Comparison of ENCODE assay signal across 15 mouse cellular contexts in genomic region chr5:130184193-130184856, GRCm38 (mm10). TPM values are rescaled to one million over a fixed set of nuclear protein-coding genes. Genes with fewer than 3 reads are reported as not detected.
A peak's percentile ranks its signal among the peaks of the same experiment; 100 is the strongest.
DNase-seq lines count a peak whose midpoint lies in the region; ATAC-seq and TF ChIP-seq lines count a peak whose summit lies in the region.
"Had no signal": no experiment of that assay in that cellular context is flagged by ENCODE, and none has a peak within 500 bp of the region (broad histone marks: within the 10 kb centered on the region; RNA-seq: fewer than 3 reads in every experiment).

No protein-coding gene starts in this region.

- no peak for TF ChIP-seq CTCF in gastrocnemius, adult 2 months (IDR thresholded peaks at IDR 0.05)
- no peak for TF ChIP-seq CTCF in embryonic fibroblast, embryonic 13.5 days (IDR thresholded peaks at IDR 0.05; ENCODE audit: borderline replicate concordance, insufficient read depth, low read length)

- H3K4me2 ChIP-seq in liver, embryonic 15.5 days = peak overlapping the region; percentile 8; the same call in 1 of the 2 replicates
- H3K4me2 ChIP-seq: hindbrain, embryonic 15.5 days; midbrain, embryonic 12.5 days had no signal

- peak overlapping the region; percentile 41 for H3K4me3 ChIP-seq in gastrocnemius, adult 2 months
- no peak overlapping the region for H3K4me3 ChIP-seq in embryonic fibroblast, embryonic 13.5 days (ENCODE audit: insufficient read depth, low read length)
- no peak overlapping the region for H3K4me3 ChIP-seq in liver, embryonic 15.5 days (replicated peaks)
- H3K4me3 ChIP-seq: hindbrain, embryonic 15.5 days; midbrain, embryonic 12.5 days had no signal

- peak overlapping the region; percentile 83 for H3K27ac ChIP-seq in gastrocnemius, adult 2 months
- 0 out of 2 replicates have a peak overlapping the region, but pooled peaks have one; percentile 33 for H3K27ac ChIP-seq in embryonic fibroblast, embryonic 13.5 days (ENCODE audit: insufficient read depth, low read length)
- H3K27ac ChIP-seq in liver, embryonic 15.5 days (replicated peaks) = 0 out of 2 replicates have a peak overlapping the region, but pooled peaks have one; percentile 6
- H3K27ac ChIP-seq: hindbrain, embryonic 15.5 days; midbrain, embryonic 12.5 days had no signal

- peaks cover 27% of the 10 kb centered on the region for H3K4me1 ChIP-seq in embryonic fibroblast, embryonic 13.5 days (ENCODE audit: control insufficient read depth, insufficient read depth, low read length)
- H3K4me1 ChIP-seq in liver, embryonic 15.5 days (replicated peaks) = peaks cover 56% of the 10 kb centered on the region

- H3K9me3 ChIP-seq in liver, embryonic 15.5 days (replicated peaks) = no peaks in the 10 kb centered on the region
- H3K9me3 ChIP-seq: hindbrain, embryonic 15.5 days; midbrain, embryonic 12.5 days had no signal

- no peak overlapping the region for H3K9ac ChIP-seq in liver, embryonic 15.5 days
- H3K9ac ChIP-seq: hindbrain, embryonic 15.5 days; midbrain, embryonic 12.5 days had no signal

- DNase-seq in gastrocnemius, adult 2 months = peak; percentile 38
- no peak for DNase-seq in gastrocnemius, postnatal 14 days
- peak; percentile 76 for DNase-seq in adrenal gland, adult 2 months
- no peak for DNase-seq in layer of hippocampus, postnatal 25 days (ENCODE audit: extremely low spot score in 1 of 2, low spot score in 1 of 2)
- no peak for DNase-seq in layer of hippocampus, adult 18-20 months (ENCODE audit: low spot score in 2 of 2)
- DNase-seq in right cerebral cortex, adult 2 months (ENCODE audit: low spot score in 2 of 2) = no peak
- DNase-seq: cerebellum, adult 9-11 months; gastrocnemius, postnatal 10 days; heart, postnatal 10 days; kidney, adult 18-20 months; lung, postnatal 14 days had no signal

- TF ChIP-seq POLR2A in embryonic fibroblast, embryonic 13.5 days (IDR thresholded peaks at IDR 0.05; ENCODE audit: low read depth, low read length) = no peak

- intact Hi-C loops in gastrocnemius, adult 2 months (cut with DNase I) = no loop called here
- intact Hi-C loops in gastrocnemius, postnatal 14 days (cut with DNase I; ENCODE audit: low total_unique reads) = no loop called here

- no peaks in the 10 kb centered on the region for H3K27me3 ChIP-seq in liver, embryonic 15.5 days
- H3K27me3 ChIP-seq: hindbrain, embryonic 15.5 days; midbrain, embryonic 12.5 days had no signal

- H3K36me3 ChIP-seq in liver, embryonic 15.5 days (replicated peaks) = peaks cover 25% of the 10 kb centered on the region

- WGBS in liver, embryonic 15.5 days (ENCODE audit: insufficient replicate concordance) = 74% methylated on average over 9 of the region's 9 CpGs

- no peak for ATAC-seq in liver, embryonic 15.5 days (ENCODE audit: insufficient read depth)

RNA-seq across cellular contexts. Expression of gene Rabgef1, which starts 12.7 kb away (rescaled TPM):
- 100 to 1,000 TPM in 1 of 2 experiments, 10 to 100 TPM in 1; 90.5 to 140 TPM for total RNA-seq in gastrocnemius, adult 2 months (2021)
- 10 to 100 TPM; 46.4 to 46.9 TPM for total RNA-seq in gastrocnemius, postnatal 14 days (2021)
- 10 to 100 TPM; 27.9 to 63.3 TPM for total RNA-seq in adrenal gland, adult 2 months (2021)
- 19.7 and 32.9 TPM in 2 replicates for polyA plus RNA-seq in adrenal gland, adult 2 months (2012; rRNA removed)
- 21.8 and 27.7 TPM in 2 replicates for polyA plus RNA-seq in embryonic fibroblast, embryonic 13.5 days (2011; ENCODE audit: insufficient read length, low read depth, missing spikeins)
- polyA plus RNA-seq in liver, embryonic 15.5 days (2015; fragmentation: Nextera tagmentation; extraction: Ambion mirVana) = 22.7 and 25.2 TPM in 2 replicates
- 10 to 100 TPM; 45.3 to 48.0 TPM for total RNA-seq in layer of hippocampus, postnatal 25 days (2021)
- 10 to 100 TPM; 53.2 TPM for total RNA-seq in layer of hippocampus, adult 18-20 months (2021)

RNA-seq across cellular contexts. Expression of gene Tmem248, which starts 32.6 kb away (rescaled TPM):
- 10 to 100 TPM; 42.9 to 46.7 TPM for total RNA-seq in gastrocnemius, adult 2 months (2021)
- 10 to 100 TPM; 28.6 to 29.6 TPM for total RNA-seq in gastrocnemius, postnatal 14 days (2021)
- 10 to 100 TPM; 66.7 to 78.7 TPM for total RNA-seq in adrenal gland, adult 2 months (2021)
- 45.8 and 51.1 TPM in 2 replicates for polyA plus RNA-seq in adrenal gland, adult 2 months (2012; rRNA removed)
- polyA plus RNA-seq in embryonic fibroblast, embryonic 13.5 days (2011; ENCODE audit: insufficient read length, low read depth, missing spikeins) = 42.9 and 54.2 TPM in 2 replicates
- 22.7 and 26.2 TPM in 2 replicates for polyA plus RNA-seq in liver, embryonic 15.5 days (2015; fragmentation: Nextera tagmentation; extraction: Ambion mirVana)
- total RNA-seq in layer of hippocampus, postnatal 25 days (2021) = 10 to 100 TPM; 35.2 to 43.5 TPM
- 10 to 100 TPM; 42.3 to 43.3 TPM for total RNA-seq in layer of hippocampus, adult 18-20 months (2021)

RNA-seq across cellular contexts. Expression of gene Kctd7, which starts 39.7 kb away (rescaled TPM):
- 1 to 10 TPM; 2.4 to 2.9 TPM for total RNA-seq in gastrocnemius, adult 2 months (2021)
- 1 to 10 TPM; 1.7 to 3.1 TPM for total RNA-seq in gastrocnemius, postnatal 14 days (2021)
- 10 to 100 TPM; 10.3 to 14.5 TPM for total RNA-seq in adrenal gland, adult 2 months (2021)
- polyA plus RNA-seq in adrenal gland, adult 2 months (2012; rRNA removed) = 33.2 and 36.3 TPM in 2 replicates
- 3.6 and 4.4 TPM in 2 replicates for polyA plus RNA-seq in embryonic fibroblast, embryonic 13.5 days (2011; ENCODE audit: insufficient read length, low read depth, missing spikeins)
- polyA plus RNA-seq in liver, embryonic 15.5 days (2015; fragmentation: Nextera tagmentation; extraction: Ambion mirVana) = 6.0 and 6.6 TPM in 2 replicates
- 10 to 100 TPM; 12.9 to 13.1 TPM for total RNA-seq in layer of hippocampus, postnatal 25 days (2021)
- 10 to 100 TPM; 12.1 to 16.5 TPM for total RNA-seq in layer of hippocampus, adult 18-20 months (2021)

Comparison
In these comparisons a context has a peak if more than half of its experiments do, and no peak if none do; other contexts are left out.
1. DNase-seq: peak in gastrocnemius, adult 2 months (single experiment) and adrenal gland, adult 2 months (single experiment); none in gastrocnemius, postnatal 14 days (single experiment), layer of hippocampus, postnatal 25 days (0 of 2), layer of hippocampus, adult 18-20 months (0 of 2) and right cerebral cortex, adult 2 months (0 of 2).
2. H3K27ac ChIP-seq: peak in every context shown above with its lines; median percentile 83 in gastrocnemius, adult 2 months; 33 in embryonic fibroblast, embryonic 13.5 days; 6 in liver, embryonic 15.5 days.